Mouse (Mus musculus): ENCODE measurements around the gene Rasa4. TPM values are rescaled to one million over a fixed set of nuclear protein-coding genes. Genes with fewer than 3 reads are reported as not detected.

Gene Rasa4
- polyA plus RNA-seq, 1 experiment from 2014 or later, result 8.1 TPM

- WGBS, result 3% methylated on average over 42 of the region's 42 CpGs
- no peaks in the 10 kb centered on the region for H3K9me3 ChIP-seq (ENCODE audit: control insufficient read depth)
- TF ChIP-seq CTCF (IDR thresholded peaks at IDR 0.05; ENCODE audit: low read depth), result peak; percentile 100
- H3K9ac ChIP-seq (ENCODE audit: low read depth, low read length), result peak within 1 kb of the TSS; percentile 83
- ATAC-seq, result peak; percentile 96
- peaks cover 9% of the 10 kb centered on the region; the same call in 1 of the 2 replicates for H3K4me1 ChIP-seq (replicated peaks; ENCODE audit: control insufficient read depth, insufficient read depth, low read length)
- no peaks in the 10 kb centered on the region for H3K27me3 ChIP-seq (replicated peaks; ENCODE audit: control insufficient read depth, insufficient read depth, low read length)
- H3K36me3 ChIP-seq (ENCODE audit: control insufficient read depth, insufficient read depth), result peaks cover 9% of the 10 kb centered on the region; the same call in 1 of the 2 replicates
- H3K27ac ChIP-seq (ENCODE audit: low read depth, low read length), result peak within 1 kb of the TSS; percentile 55
- peak within 1 kb of the TSS; percentile 91 for H3K4me3 ChIP-seq (ENCODE audit: low read depth, low read length)
- peak within 1 kb of the TSS; percentile 86 for H3K4me2 ChIP-seq (replicated peaks; ENCODE audit: low read depth)
These were observed 32.4 kb downstream of the Rasa4 start, which contains the start of gene Polr2j for GRCm38 (mm10) chr5:136115891-136116783. Gene Polr2j (plus strand): TSS chr5:136116631.

- no peaks in the 10 kb centered on the region for H3K9me3 ChIP-seq (ENCODE audit: control insufficient read depth)
- H3K27me3 ChIP-seq (replicated peaks; ENCODE audit: control insufficient read depth, insufficient read depth, low read length), result no peaks in the 10 kb centered on the region
- H3K27ac ChIP-seq (ENCODE audit: low read depth, low read length), result peak overlapping the region; percentile 55
- peak; percentile 47 for ATAC-seq
- H3K4me2 ChIP-seq (replicated peaks; ENCODE audit: low read depth), result peak overlapping the region; percentile 86
- peaks cover 15% of the 10 kb centered on the region for H3K36me3 ChIP-seq (ENCODE audit: control insufficient read depth, insufficient read depth)
- H3K9ac ChIP-seq (ENCODE audit: low read depth, low read length), result peak overlapping the region; percentile 83
- no peak for TF ChIP-seq CTCF (IDR thresholded peaks at IDR 0.05; ENCODE audit: low read depth)
- peaks cover 9% of the 10 kb centered on the region; the same call in 1 of the 2 replicates for H3K4me1 ChIP-seq (replicated peaks; ENCODE audit: control insufficient read depth, insufficient read depth, low read length)
- whole genome bisulfite sequencing, result under 1% methylated on average over 22 of the region's 22 CpGs
- peak overlapping the region; percentile 91 for H3K4me3 ChIP-seq (ENCODE audit: low read depth, low read length)
These were observed 33.0 kb downstream of the Rasa4 start for GRCm38 (mm10) chr5:136116784-136117112.

DNA sequence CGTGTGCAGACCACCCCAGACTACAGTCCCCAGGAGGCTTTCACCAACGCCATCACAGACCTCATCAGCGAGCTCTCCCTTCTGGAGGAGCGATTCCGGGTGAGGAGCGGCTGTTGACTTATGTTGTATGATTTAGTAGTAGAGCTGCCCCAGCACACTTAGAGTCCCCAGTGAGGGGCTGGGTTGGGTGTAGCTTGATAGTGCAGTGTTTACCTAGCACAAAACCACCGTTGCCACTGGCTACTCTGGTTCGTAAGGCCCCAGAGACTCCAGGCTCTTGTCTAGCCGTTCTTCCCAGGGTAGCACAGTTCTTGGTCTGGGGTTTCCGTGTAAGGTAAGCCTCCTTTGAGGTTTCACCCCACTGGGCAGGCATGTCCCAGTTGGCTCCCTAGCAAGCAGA is 38.4 kb downstream of the Rasa4 start:
- no peak for ATAC-seq
- no peak overlapping the region for H3K4me2 ChIP-seq (replicated peaks; ENCODE audit: low read depth)
- H3K4me3 ChIP-seq (ENCODE audit: low read depth, low read length), result no peak overlapping the region
- H3K9me3 ChIP-seq (ENCODE audit: control insufficient read depth), result no peaks in the 10 kb centered on the region
- peaks cover 5% of the 10 kb centered on the region; the same call in 1 of the 2 replicates for H3K4me1 ChIP-seq (replicated peaks; ENCODE audit: control insufficient read depth, insufficient read depth, low read length)
- no peak for TF ChIP-seq CTCF (IDR thresholded peaks at IDR 0.05; ENCODE audit: low read depth)
- no peak overlapping the region for H3K9ac ChIP-seq (ENCODE audit: low read depth, low read length)
- no peak overlapping the region for H3K27ac ChIP-seq (ENCODE audit: low read depth, low read length)
- H3K36me3 ChIP-seq (ENCODE audit: control insufficient read depth, insufficient read depth), result peaks cover 56% of the 10 kb centered on the region
- H3K27me3 ChIP-seq (replicated peaks; ENCODE audit: control insufficient read depth, insufficient read depth, low read length), result no peaks in the 10 kb centered on the region
- WGBS, result 76% methylated on average over 10 of the region's 10 CpGs

DNA sequence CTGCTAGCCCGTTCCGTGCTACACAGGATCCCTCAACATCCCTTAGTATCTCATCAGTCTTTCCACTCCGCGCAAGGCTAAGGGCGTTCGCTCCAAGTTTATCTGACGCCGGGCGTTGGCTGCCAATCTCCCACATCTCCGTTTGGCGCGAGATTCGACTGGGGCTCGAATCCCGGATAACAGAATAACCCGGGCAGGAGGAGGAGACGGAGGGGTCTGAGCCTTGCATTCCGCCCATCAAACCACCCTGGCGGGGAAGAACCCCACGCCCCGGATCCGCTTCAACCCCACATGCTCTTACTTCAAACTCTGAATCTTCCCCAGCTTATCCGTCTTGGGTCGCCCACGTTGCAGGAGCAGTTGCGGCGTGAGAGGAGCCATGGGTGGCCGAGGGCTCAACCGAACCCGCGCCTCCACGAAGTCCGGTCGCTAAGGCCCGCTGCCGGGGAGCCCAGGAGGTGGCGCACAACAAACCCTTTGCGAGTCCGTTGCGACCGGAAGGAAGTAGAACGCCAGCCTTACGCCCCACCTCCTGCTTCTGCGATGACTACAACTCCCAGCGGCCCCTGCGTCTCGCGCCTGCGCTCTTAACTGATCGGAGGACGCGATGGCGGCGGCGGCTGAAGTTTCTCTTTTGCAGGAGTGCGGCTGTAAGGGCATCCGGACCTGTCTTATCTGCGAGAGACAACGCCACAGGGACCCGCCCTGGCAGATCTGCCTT is 52.0 kb downstream of the Rasa4 start, which contains the start of the genes Lrwd1 and Alkbh4:
Gene Lrwd1, minus strand, starts transcription at position 504 of the 721 bp plus-strand sequence.
Gene Alkbh4, plus strand, starts transcription at position 576 of the 721 bp plus-strand sequence.
- Histone ChIP-seq H3K27ac (ENCODE audit: low read depth, low read length) (peak within 1 kb of the TSS; percentile 61), H3K36me3 (ENCODE audit: control insufficient read depth, insufficient read depth) (peaks cover 37% of the 10 kb centered on the region), H3K4me3 (ENCODE audit: low read depth, low read length) (peak within 1 kb of the TSS; percentile 78), H3K9me3 (ENCODE audit: control insufficient read depth) (no peaks in the 10 kb centered on the region), H3K4me1 (replicated peaks; ENCODE audit: control insufficient read depth, insufficient read depth, low read length) (no peaks in the 10 kb centered on the region), H3K27me3 (replicated peaks; ENCODE audit: control insufficient read depth, insufficient read depth, low read length) (no peaks in the 10 kb centered on the region), H3K9ac (ENCODE audit: low read depth, low read length) (peak within 1 kb of the TSS; percentile 76), H3K4me2 (replicated peaks; ENCODE audit: low read depth) (peak within 1 kb of the TSS; percentile 83)
- under 1% methylated on average over 60 of the region's 60 CpGs for WGBS
- peak; percentile 91 for ATAC-seq
- peak; percentile 90 for TF ChIP-seq CTCF (IDR thresholded peaks at IDR 0.05; ENCODE audit: low read depth)

DNA sequence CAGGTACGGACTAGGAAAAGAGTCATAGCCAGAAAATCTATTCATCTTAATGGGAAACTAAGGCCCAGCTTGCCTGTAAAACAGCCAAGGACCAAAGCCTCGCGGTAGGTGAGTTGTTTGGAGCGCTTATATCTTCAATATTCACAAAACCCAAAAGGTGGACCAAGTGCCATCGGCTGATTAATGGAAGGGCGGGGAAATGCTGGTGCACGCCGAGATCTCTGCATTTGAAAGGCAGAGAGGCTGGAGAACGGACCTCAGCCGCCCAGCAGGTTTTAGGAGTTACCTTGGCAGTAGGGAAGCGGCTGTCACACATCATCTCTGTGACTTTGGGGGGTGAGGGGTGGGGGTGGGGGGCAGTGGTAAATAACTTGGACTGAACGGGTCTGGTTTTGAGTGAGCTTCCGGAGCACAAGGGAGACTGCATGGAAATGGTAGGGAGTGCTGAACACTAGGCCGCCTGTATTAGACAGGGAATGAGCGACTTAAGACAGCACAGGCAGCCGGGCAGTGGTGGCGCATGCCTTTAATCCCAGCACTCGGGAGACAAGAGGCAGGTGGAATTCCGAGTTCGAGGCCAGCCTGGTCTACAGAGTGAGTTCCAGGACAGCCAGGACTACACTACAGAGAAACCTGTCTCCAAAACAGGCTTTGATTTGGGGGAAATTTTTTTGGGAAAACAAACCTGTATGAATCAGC is 52.7 kb downstream of the Rasa4 start:
- Histone ChIP-seq H3K4me3 (ENCODE audit: low read depth, low read length) (peak overlapping the region; percentile 78), H3K27ac (ENCODE audit: low read depth, low read length) (peak overlapping the region; percentile 61), H3K36me3 (ENCODE audit: control insufficient read depth, insufficient read depth) (peaks cover 43% of the 10 kb centered on the region), H3K9me3 (ENCODE audit: control insufficient read depth) (no peaks in the 10 kb centered on the region), H3K27me3 (replicated peaks; ENCODE audit: control insufficient read depth, insufficient read depth, low read length) (no peaks in the 10 kb centered on the region), H3K4me2 (replicated peaks; ENCODE audit: low read depth) (peak overlapping the region; percentile 83), H3K4me1 (replicated peaks; ENCODE audit: control insufficient read depth, insufficient read depth, low read length) (no peaks in the 10 kb centered on the region), H3K9ac (ENCODE audit: low read depth, low read length) (peak overlapping the region; percentile 76)
- peak; percentile 21 for ATAC-seq
- WGBS, result 5% methylated on average over 20 of the region's 20 CpGs
- TF ChIP-seq CTCF (IDR thresholded peaks at IDR 0.05; ENCODE audit: low read depth), result no peak

All from intestine, postnatal 0 days (tissue).